In the genomic region with DNA sequence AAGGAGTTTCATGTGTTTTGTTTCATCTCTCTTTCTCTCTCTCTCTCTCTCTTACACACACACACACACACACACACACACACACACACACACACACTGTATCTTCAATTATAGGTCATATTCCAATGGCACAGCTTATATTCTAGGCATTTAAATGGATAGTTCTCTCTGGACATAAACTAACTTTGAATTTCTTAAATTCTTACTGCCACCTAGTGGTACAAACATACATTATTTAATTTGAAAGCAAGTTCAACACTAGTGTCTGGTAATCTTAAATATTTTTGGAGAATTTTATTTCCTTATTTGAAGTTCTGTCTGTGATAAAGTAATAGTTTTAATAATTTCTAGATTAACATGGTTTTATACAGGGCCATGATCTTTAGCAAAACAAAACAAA, we compare ENCODE assay signal across 11 mouse cellular contexts. TPM values are rescaled to one million over a fixed set of nuclear protein-coding genes. Genes with fewer than 3 reads are reported as not detected.
A peak's percentile ranks its signal among the peaks of the same experiment; 100 is the strongest.
DNase-seq lines count a peak whose midpoint lies in the region; ATAC-seq and TF ChIP-seq lines count a peak whose summit lies in the region.
"Had no signal": no experiment of that assay in that cellular context is flagged by ENCODE, and none has a peak within 500 bp of the region (broad histone marks: within the 10 kb centered on the region; RNA-seq: fewer than 3 reads in every experiment).

No protein-coding gene starts in this region.

- no peaks in the 10 kb centered on the region for H3K9me3 ChIP-seq in limb, embryonic 14.5 days (ENCODE audit: control insufficient read depth, low read length)
- no peaks in the 10 kb centered on the region for H3K9me3 ChIP-seq in limb, embryonic 10.5 days (replicated peaks)
- H3K9me3 ChIP-seq: embryonic facial prominence, embryonic 15.5 days had no signal

- H3K9ac ChIP-seq in limb, embryonic 14.5 days (ENCODE audit: low read depth, low read length, severe bottlenecking): no peak overlapping the region
- H3K9ac ChIP-seq: embryonic facial prominence, embryonic 15.5 days had no signal

- no peak for ATAC-seq in limb, embryonic 14.5 days (ENCODE audit: low FRiP score, low read depth)
- no peak for ATAC-seq in Patski

- TF ChIP-seq POLR2A in limb, embryonic 14.5 days (IDR thresholded peaks at IDR 0.05; ENCODE audit: borderline replicate concordance, extremely low read depth, insufficient read depth, insufficient read length): no peak

- no peak overlapping the region for H3K4me2 ChIP-seq in limb, embryonic 14.5 days (replicated peaks; ENCODE audit: low read depth, low read length, severe bottlenecking)
- H3K4me2 ChIP-seq: embryonic facial prominence, embryonic 15.5 days had no signal

- H3K36me3 ChIP-seq in limb, embryonic 14.5 days (ENCODE audit: control insufficient read depth, insufficient read depth, low read length): peaks cover 71% of the 10 kb centered on the region
- peaks cover 88% of the 10 kb centered on the region for H3K36me3 ChIP-seq in limb, embryonic 10.5 days

- H3K27ac ChIP-seq in limb, embryonic 14.5 days (replicated peaks; ENCODE audit: low read depth, low read length): no peak overlapping the region
- H3K27ac ChIP-seq in limb, embryonic 10.5 days: no peak overlapping the region
- H3K27ac ChIP-seq: embryonic facial prominence, embryonic 15.5 days had no signal

- CTCF ChIA-PET in Patski (lab: Charles Lee): interaction anchor here (0.9 to 8.1 kb wide), 13 partner anchors 9 to 99 kb away, joined by 3 to 65 read pairs (median 4); no protein-coding TSS in a partner anchor

- POLR2A ChIA-PET in Patski (lab: Charles Lee): interaction anchor here (0.9 kb wide), 1 partner anchor 95 kb away, joined by 4 read pairs; no protein-coding TSS in a partner anchor

- no peak overlapping the region for H3K4me3 ChIP-seq in limb, embryonic 14.5 days (replicated peaks; ENCODE audit: low read length)
- no peak overlapping the region for H3K4me3 ChIP-seq in limb, embryonic 10.5 days
- H3K4me3 ChIP-seq: embryonic facial prominence, embryonic 15.5 days had no signal

- peak; percentile 41 for TF ChIP-seq CTCF in Patski (IDR thresholded peaks at IDR 0.05)

- no peaks in the 10 kb centered on the region for H3K4me1 ChIP-seq in limb, embryonic 14.5 days (ENCODE audit: control insufficient read depth, insufficient read depth, low read length)
- no peaks in the 10 kb centered on the region for H3K4me1 ChIP-seq in limb, embryonic 10.5 days
- H3K4me1 ChIP-seq: embryonic facial prominence, embryonic 15.5 days had no signal

- peak; percentile 45 for DNase-seq in embryo, embryonic 11 days
- DNase-seq in embryo, embryonic 9.5 days (ENCODE audit: extremely low spot score): no peak
- DNase-seq in limb, embryonic 14.5 days (ENCODE audit: low spot score): peak; percentile 18
- no peak for DNase-seq in limb, embryonic 10.5 days (ENCODE audit: low spot score)
- no peak for DNase-seq in Patski (ENCODE audit: low read depth, low spot score)
- DNase-seq in mesoderm, embryonic 11.5 days (ENCODE audit: low read depth, low spot score): peak; percentile 8
- no peak for DNase-seq in urinary bladder, postnatal 14 days (ENCODE audit: low spot score)
- DNase-seq in testis, postnatal 10 days (ENCODE audit: low spot score): no peak
- DNase-seq: lung, adult 2 months; thymus, postnatal 4 days had no signal

- in situ Hi-C loops in Patski (cut with MboI; ENCODE audit: low pct_unique_long_range_greater_than_20kb): loop anchor here (5.0 to 25.0 kb wide), 4 partner anchors 58 to 1268 kb away; a partner anchor contains a TSS

- H3K27me3 ChIP-seq in limb, embryonic 14.5 days (ENCODE audit: control insufficient read depth, insufficient read depth, low read length): no peaks in the 10 kb centered on the region
- no peaks in the 10 kb centered on the region for H3K27me3 ChIP-seq in limb, embryonic 10.5 days (ENCODE audit: low read depth, poor library complexity, severe bottlenecking)
- H3K27me3 ChIP-seq in Patski: no peaks in the 10 kb centered on the region
- H3K27me3 ChIP-seq: embryonic facial prominence, embryonic 15.5 days had no signal

RNA-seq across cellular contexts. Expression of a gene that starts 10.8 kb away (rescaled TPM):
- polyA plus RNA-seq in limb, embryonic 14.5 days (2012; rRNA removed): 27.8 and 32.6 TPM in 2 replicates
- 78.9 and 85.1 TPM in 2 replicates for polyA plus RNA-seq in limb, embryonic 14.5 days (2014; fragmentation: Nextera tagmentation; extraction: Ambion mirVana)
- 113 and 120 TPM in 2 replicates for polyA plus RNA-seq in limb, embryonic 10.5 days (2016; fragmentation: Nextera tagmentation; extraction: Ambion mirVana)
- 85.5 TPM for polyA plus RNA-seq in Patski (2021)

RNA-seq across cellular contexts. Expression of a gene that starts 11.1 kb away (rescaled TPM):
- 12.8 and 14.7 TPM in 2 replicates for polyA plus RNA-seq in limb, embryonic 14.5 days (2012; rRNA removed)
- 22.8 and 23.8 TPM in 2 replicates for polyA plus RNA-seq in limb, embryonic 14.5 days (2014; fragmentation: Nextera tagmentation; extraction: Ambion mirVana)
- polyA plus RNA-seq in limb, embryonic 10.5 days (2016; fragmentation: Nextera tagmentation; extraction: Ambion mirVana): 26.3 and 29.8 TPM in 2 replicates
- polyA plus RNA-seq in Patski (2021): 41.4 TPM

RNA-seq across cellular contexts. Expression of a gene that starts 53.3 kb away (rescaled TPM):
- 8.5 and 13.6 TPM in 2 replicates for polyA plus RNA-seq in limb, embryonic 14.5 days (2012; rRNA removed)
- polyA plus RNA-seq in limb, embryonic 14.5 days (2014; fragmentation: Nextera tagmentation; extraction: Ambion mirVana): 32.1 and 42.8 TPM in 2 replicates
- polyA plus RNA-seq in limb, embryonic 10.5 days (2016; fragmentation: Nextera tagmentation; extraction: Ambion mirVana): 15.4 and 25.6 TPM in 2 replicates
- polyA plus RNA-seq in Patski (2021): 143 TPM

Comparison
In these comparisons a context has a peak if more than half of its experiments do, and no peak if none do; other contexts are left out.
1. DNase-seq: peak in embryo, embryonic 11 days (single experiment), limb, embryonic 14.5 days (single experiment) and mesoderm, embryonic 11.5 days (single experiment); none in embryo, embryonic 9.5 days (single experiment), limb, embryonic 10.5 days (single experiment), Patski (single experiment), urinary bladder, postnatal 14 days (single experiment) and testis, postnatal 10 days (single experiment).